Mouse (Mus musculus): ENCODE measurements around the gene Adamts17. TPM values are rescaled to one million over a fixed set of nuclear protein-coding genes. Genes with fewer than 3 reads are reported as not detected.

Gene Adamts17
- polyA plus RNA-seq, 1 experiment: 2.1 TPM

Other genes with a start within 250 kb of the Adamts17 start
- 8.0 and 9.3 TPM in 2 replicates for gene Asb7, start 150.1 kb upstream of the Adamts17 start, polyA plus RNA-seq (2012; rRNA removed)
- 11.0 and 11.9 TPM in 2 replicates for gene Lins1, start 149.8 kb upstream of the Adamts17 start, polyA plus RNA-seq (2012; rRNA removed)
- 39.6 and 50.1 TPM in 2 replicates for gene Cers3, start 96.2 kb upstream of the Adamts17 start, polyA plus RNA-seq (2012; rRNA removed)

All from urinary bladder, adult 2 months (tissue).